Mouse (Mus musculus): ENCODE results near the gene Cby3. TPM values are rescaled to one million over a fixed set of nuclear protein-coding genes. Genes with fewer than 3 reads are reported as not detected.
A peak's percentile ranks its signal among the peaks of the same experiment; 100 is the strongest.

The Cby3 gene
- polyA plus RNA-seq, 1 experiment from 2014 or later: 0.24 TPM

- Histone ChIP-seq H3K4me2 (replicated peaks) (no peak overlapping the region), H3K36me3 (peaks cover 64% of the 10 kb centered on the region), H3K4me3 (replicated peaks) (no peak overlapping the region), H3K27ac (replicated peaks) (no peak overlapping the region), H3K4me1 (no peaks in the 10 kb centered on the region), H3K9me3 (replicated peaks) (no peaks in the 10 kb centered on the region), H3K27me3 (no peaks in the 10 kb centered on the region), H3K9ac (no peak overlapping the region)
- WGBS: 88% methylated on average over 4 of the region's 4 CpGs
- ATAC-seq (ENCODE audit: insufficient number of reproducible peaks, low FRiP score, low TSS enrichment, low read depth): no peak
Measured at GRCm38 (mm10) chr11:50391272-50391960, 37.2 kb downstream of the Cby3 start.

- WGBS: 88% methylated on average over 6 of the region's 6 CpGs
- Histone ChIP-seq H3K36me3 (peaks cover 64% of the 10 kb centered on the region), H3K9ac (no peak overlapping the region), H3K9me3 (replicated peaks) (no peaks in the 10 kb centered on the region), H3K4me3 (replicated peaks) (no peak overlapping the region), H3K27me3 (no peaks in the 10 kb centered on the region), H3K27ac (replicated peaks) (no peak overlapping the region), H3K4me1 (no peaks in the 10 kb centered on the region), H3K4me2 (replicated peaks) (no peak overlapping the region)
- no peak for ATAC-seq (ENCODE audit: insufficient number of reproducible peaks, low FRiP score, low TSS enrichment, low read depth)
Measured at GRCm38 (mm10) chr11:50393306-50393705, 39.0 kb downstream of the Cby3 start.

- WGBS: 88% methylated on average over 7 of the region's 7 CpGs
- peaks cover 61% of the 10 kb centered on the region for H3K36me3 ChIP-seq
Measured at GRCm38 (mm10) chr11:50394731-50395130, 40.5 kb downstream of the Cby3 start.

GRCm38 (mm10) chr11:50396766-50397307 is 42.6 kb downstream of the Cby3 start:
- no peak for ATAC-seq (ENCODE audit: insufficient number of reproducible peaks, low FRiP score, low TSS enrichment, low read depth)
- H3K9ac ChIP-seq: no peak overlapping the region

More at GRCm38 (mm10) chr11:50394731-50395130, 40.5 kb downstream of the Cby3 start:
- no peaks in the 10 kb centered on the region for H3K27me3 ChIP-seq
- no peak overlapping the region for H3K27ac ChIP-seq (replicated peaks)
- H3K4me2 ChIP-seq (replicated peaks): no peak overlapping the region
- H3K9ac ChIP-seq: no peak overlapping the region
- no peaks in the 10 kb centered on the region; the same call in 1 of the 2 replicates for H3K4me1 ChIP-seq
- H3K4me3 ChIP-seq (replicated peaks): no peak overlapping the region
- no peaks in the 10 kb centered on the region for H3K9me3 ChIP-seq (replicated peaks)
- no peak for ATAC-seq (ENCODE audit: insufficient number of reproducible peaks, low FRiP score, low TSS enrichment, low read depth)

GRCm38 (mm10) chr11:50397316-50397715 is 43.1 kb downstream of the Cby3 start:
- 82% methylated on average over 9 of the region's 9 CpGs for WGBS
- Histone ChIP-seq H3K36me3 (peaks cover 65% of the 10 kb centered on the region), H3K27ac (replicated peaks) (no peak overlapping the region)

More at GRCm38 (mm10) chr11:50396766-50397307, 42.6 kb downstream of the Cby3 start:
- WGBS: 77% methylated on average over 11 of the region's 11 CpGs
- Histone ChIP-seq H3K4me3 (replicated peaks) (no peak overlapping the region), H3K4me2 (replicated peaks) (no peak overlapping the region), H3K27me3 (no peaks in the 10 kb centered on the region), H3K4me1 (no peaks in the 10 kb centered on the region; the same call in 1 of the 2 replicates), H3K27ac (replicated peaks) (no peak overlapping the region), H3K9me3 (replicated peaks) (no peaks in the 10 kb centered on the region), H3K36me3 (peaks cover 60% of the 10 kb centered on the region)

GRCm38 (mm10) chr11:50398803-50399202 is 44.5 kb downstream of the Cby3 start:
- Histone ChIP-seq H3K9me3 (replicated peaks) (no peaks in the 10 kb centered on the region), H3K9ac (no peak overlapping the region), H3K4me1 (no peaks in the 10 kb centered on the region; the same call in 1 of the 2 replicates), H3K27me3 (no peaks in the 10 kb centered on the region), H3K4me3 (replicated peaks) (no peak overlapping the region), H3K27ac (replicated peaks) (no peak overlapping the region), H3K36me3 (peaks cover 72% of the 10 kb centered on the region), H3K4me2 (replicated peaks) (no peak overlapping the region)
- 72% methylated on average over 13 of the region's 13 CpGs for WGBS
- ATAC-seq (ENCODE audit: insufficient number of reproducible peaks, low FRiP score, low TSS enrichment, low read depth): no peak

More at GRCm38 (mm10) chr11:50397316-50397715, 43.1 kb downstream of the Cby3 start:
- H3K27me3 ChIP-seq: no peaks in the 10 kb centered on the region
- H3K4me3 ChIP-seq (replicated peaks): no peak overlapping the region
- no peaks in the 10 kb centered on the region; the same call in 1 of the 2 replicates for H3K4me1 ChIP-seq
- no peaks in the 10 kb centered on the region for H3K9me3 ChIP-seq (replicated peaks)
- ATAC-seq (ENCODE audit: insufficient number of reproducible peaks, low FRiP score, low TSS enrichment, low read depth): no peak
- H3K4me2 ChIP-seq (replicated peaks): no peak overlapping the region
- H3K9ac ChIP-seq: no peak overlapping the region

GRCm38 (mm10) chr11:50402481-50402880 is 48.2 kb downstream of the Cby3 start:
- 89% methylated on average over 3 of the region's 3 CpGs for WGBS
- H3K4me1 ChIP-seq: no peaks in the 10 kb centered on the region; the same call in 1 of the 2 replicates
- ATAC-seq (ENCODE audit: insufficient number of reproducible peaks, low FRiP score, low TSS enrichment, low read depth): no peak
- no peak overlapping the region for H3K9ac ChIP-seq
- H3K4me2 ChIP-seq (replicated peaks): no peak overlapping the region
- no peaks in the 10 kb centered on the region for H3K27me3 ChIP-seq
- no peak overlapping the region for H3K27ac ChIP-seq (replicated peaks)
- H3K9me3 ChIP-seq (replicated peaks): no peaks in the 10 kb centered on the region
- no peak overlapping the region for H3K4me3 ChIP-seq (replicated peaks)
- peaks cover 62% of the 10 kb centered on the region for H3K36me3 ChIP-seq

GRCm38 (mm10) chr11:50403367-50404014 is 49.2 kb downstream of the Cby3 start:
- H3K27me3 ChIP-seq: no peaks in the 10 kb centered on the region
- H3K4me3 ChIP-seq (replicated peaks): no peak overlapping the region
- H3K36me3 ChIP-seq: peaks cover 52% of the 10 kb centered on the region
- no peaks in the 10 kb centered on the region for H3K9me3 ChIP-seq (replicated peaks)
- H3K4me2 ChIP-seq (replicated peaks): no peak overlapping the region
- 69% methylated on average over 10 of the region's 10 CpGs for WGBS
- H3K9ac ChIP-seq: no peak overlapping the region
- no peaks in the 10 kb centered on the region; the same call in 1 of the 2 replicates for H3K4me1 ChIP-seq
- 0 out of 2 replicates have a peak overlapping the region, but pooled peaks have one; percentile 4 for H3K27ac ChIP-seq (replicated peaks)
- no peak for ATAC-seq (ENCODE audit: insufficient number of reproducible peaks, low FRiP score, low TSS enrichment, low read depth)

GRCm38 (mm10) chr11:50407235-50407634 is 53.0 kb downstream of the Cby3 start:
- H3K4me3 ChIP-seq (replicated peaks): no peak overlapping the region
- no peak overlapping the region for H3K4me2 ChIP-seq (replicated peaks)
- 50% methylated on average over 6 of the region's 6 CpGs for WGBS
- H3K36me3 ChIP-seq: peaks cover 50% of the 10 kb centered on the region
- no peaks in the 10 kb centered on the region for H3K27me3 ChIP-seq
- H3K9ac ChIP-seq: no peak overlapping the region
- no peaks in the 10 kb centered on the region for H3K9me3 ChIP-seq (replicated peaks)
- ATAC-seq (ENCODE audit: insufficient number of reproducible peaks, low FRiP score, low TSS enrichment, low read depth): no peak
- no peak overlapping the region for H3K27ac ChIP-seq (replicated peaks)
- no peaks in the 10 kb centered on the region for H3K4me1 ChIP-seq
